Mouse (Mus musculus) layer of hippocampus, adult 9-10 months (tissue): ENCODE measurements around the gene Mroh7.

Experiments
- DNase-seq: peaks from one replicate; pipeline ENCODE4 v3.0.0; 2022; ENCODE audit warnings: low spot score

Gene Mroh7

GRCm38 (mm10) chr4:106693841-106694430 is 36.8 kb downstream of the Mroh7 start:
- DNase-seq, result no peak

GRCm38 (mm10) chr4:106688636-106689296 is 42.0 kb downstream of the Mroh7 start:
- no peak for DNase-seq

GRCm38 (mm10) chr4:106680955-106681354 is 49.8 kb downstream of the Mroh7 start:
- no peak for DNase-seq

GRCm38 (mm10) chr4:106679152-106679551 is 51.6 kb downstream of the Mroh7 start:
- DNase-seq, result no peak

- peak; percentile 54 for DNase-seq
These were observed 52.1 kb downstream of the Mroh7 start, which contains the start of gene Ttc4 for GRCm38 (mm10) chr4:106678442-106679118. Ttc4 (minus strand) TSS chr4:106678944.

GRCm38 (mm10) chr4:106676749-106677148 is 54.0 kb downstream of the Mroh7 start:
- no peak for DNase-seq

GRCm38 (mm10) chr4:106666546-106666945 is 64.2 kb downstream of the Mroh7 start:
- DNase-seq, result no peak

- no peak for DNase-seq
These were observed 65.1 kb downstream of the Mroh7 start for GRCm38 (mm10) chr4:106665673-106666072.

GRCm38 (mm10) chr4:106665269-106665668 is 65.5 kb downstream of the Mroh7 start:
- DNase-seq, result no peak

GRCm38 (mm10) chr4:106664697-106665096 is 66.0 kb downstream of the Mroh7 start:
- no peak for DNase-seq

- DNase-seq, result no peak
These were observed 66.7 kb downstream of the Mroh7 start for GRCm38 (mm10) chr4:106663956-106664470.

- no peak for DNase-seq
These were observed 75.0 kb downstream of the Mroh7 start for GRCm38 (mm10) chr4:106655681-106656080.

- DNase-seq, result no peak
These were observed 77.7 kb downstream of the Mroh7 start for GRCm38 (mm10) chr4:106653051-106653450.

GRCm38 (mm10) chr4:106652546-106652945 is 78.2 kb downstream of the Mroh7 start:
- no peak for DNase-seq

- peak; percentile 87 for DNase-seq
These were observed 79.7 kb downstream of the Mroh7 start, which contains the start of gene Pars2 for GRCm38 (mm10) chr4:106650833-106651527. Pars2 (plus strand) TSS chr4:106651069.

- no peak for DNase-seq
These were observed 83.6 kb downstream of the Mroh7 start for GRCm38 (mm10) chr4:106647137-106647536.

GRCm38 (mm10) chr4:106645797-106646196 is 84.9 kb downstream of the Mroh7 start:
- DNase-seq, result no peak

GRCm38 (mm10) chr4:106644218-106644610 is 86.5 kb downstream of the Mroh7 start:
- no peak for DNase-seq

- DNase-seq, result no peak
These were observed 87.1 kb downstream of the Mroh7 start for GRCm38 (mm10) chr4:106643483-106644217.

- no peak for DNase-seq
These were observed 96.6 kb downstream of the Mroh7 start for GRCm38 (mm10) chr4:106634086-106634479.

GRCm38 (mm10) chr4:106633281-106634085 is 97.2 kb downstream of the Mroh7 start:
- no peak for DNase-seq
